Mouse (Mus musculus) MEL (cell line): ENCODE data around the gene Cep89. TPM values are rescaled to one million over a fixed set of nuclear protein-coding genes. Genes with fewer than 3 reads are reported as not detected.

ENCODE experiments used
- DNase-seq: peaks from one replicate; pipeline ENCODE4 v3.0.0; 2011; ENCODE audit warnings: low read depth, low spot score
- H3K27ac ChIP-seq: 2 replicates; pipeline ENCODE4 v1.5.1; 2012; ENCODE audit warnings: low read depth, mild to moderate bottlenecking, control low read depth, low read length, moderate library complexity; ENCODE audit not compliant: control insufficient read depth
- H3K27me3 ChIP-seq, 2 experiments: fragments of 150-350 bp in 1 of 2; sonication (generic) in 1 of 2; 2 replicates each; pipeline ENCODE4 v1.6.1; 2012; ENCODE audit warnings: low read length in 2 of 2, mild to moderate bottlenecking in 2 of 2, improper control_type of control experiment in 1 of 2, moderate library complexity in 1 of 2; ENCODE audit not compliant: insufficient read depth in 2 of 2, control insufficient read depth in 1 of 2
- H3K36me3 ChIP-seq, 2 experiments: 2 replicates each; pipeline ENCODE4 v1.6.1; 2012 to 2014; ENCODE audit warnings: low read length in 2 of 2, improper control_type of control experiment in 1 of 2, inconsistent platforms in 1 of 2, mild to moderate bottlenecking in 1 of 2; ENCODE audit not compliant: insufficient read depth in 2 of 2, control insufficient read depth in 1 of 2
- H3K4me1 ChIP-seq, 2 experiments: fragments of 150-350 bp in 1 of 2; sonication (generic) in 1 of 2; 2 replicates each; pipeline ENCODE4 v1.6.1; 2012; ENCODE audit warnings: low read length in 2 of 2, improper control_type of control experiment in 1 of 2, mild to moderate bottlenecking in 1 of 2; ENCODE audit not compliant: insufficient read depth in 2 of 2, control insufficient read depth in 1 of 2
- H3K4me3 ChIP-seq, 2 experiments: fragments of 150-350 bp in 1 of 2; sonication (generic) in 1 of 2; 2 replicates each; pipeline ENCODE4 v1.5.1; 2012; ENCODE audit warnings: low read depth in 2 of 2, low read length in 2 of 2, mild to moderate bottlenecking in 2 of 2, moderate library complexity in 2 of 2, control low read depth in 1 of 2, improper control_type of control experiment in 1 of 2; ENCODE audit not compliant: control insufficient read depth in 1 of 2, insufficient read depth in 1 of 2
- H3K79me2 ChIP-seq: 2 replicates; pipeline ENCODE4 v1.6.1; 2012; ENCODE audit warnings: mild to moderate bottlenecking, low read length, moderate library complexity; ENCODE audit not compliant: control insufficient read depth, poor library complexity, insufficient read depth
- H3K9ac ChIP-seq: 2 replicates; pipeline ENCODE4 v1.6.1; 2012; ENCODE audit warnings: low read depth, mild to moderate bottlenecking, control low read depth, low read length, moderate library complexity; ENCODE audit not compliant: control insufficient read depth, poor library complexity, severe bottlenecking
- H3K9me3 ChIP-seq: fragments of 150-350 bp; sonication (generic); replicated peaks from 2 replicates; pipeline ENCODE4 v1.6.1; 2012; ENCODE audit warnings: mild to moderate bottlenecking, low read length, improper control_type of control experiment, moderate library complexity; ENCODE audit not compliant: insufficient read depth
- CHD2 ChIP-seq: IDR thresholded peaks from 2 replicates; pipeline ENCODE4 v1.6.1; 2011; ENCODE audit warnings: low read length, improper control_type of control experiment
- CTCF ChIP-seq, 3 experiments: IDR thresholded peaks in 2 of 3; conservative IDR thresholded peaks in 1 of 3; 2 replicates each; pipeline ENCODE4 v1.5.1; 2011 to 2012; ENCODE audit warnings: low read length in 3 of 3, low read depth in 2 of 3, mild to moderate bottlenecking in 2 of 3, improper control_type of control experiment in 1 of 3, inconsistent platforms in 1 of 3, mixed read lengths in 1 of 3, moderate library complexity in 1 of 3; ENCODE audit not compliant: control insufficient read depth in 1 of 3, insufficient read depth in 1 of 3, poor library complexity in 1 of 3, severe bottlenecking in 1 of 3
- E2F4 ChIP-seq: IDR thresholded peaks from 2 replicates; pipeline ENCODE4 v1.6.1; 2011; ENCODE audit warnings: low read depth, low read length, improper control_type of control experiment, borderline replicate concordance
- EP300 ChIP-seq, 2 experiments: IDR thresholded peaks; 2 replicates each; pipeline ENCODE4 v1.6.1; 2011; ENCODE audit warnings: improper control_type of control experiment in 2 of 2, low read length in 2 of 2, low read depth in 1 of 2, mild to moderate bottlenecking in 1 of 2
- ETS1 ChIP-seq: IDR thresholded peaks from 2 replicates; pipeline ENCODE4 v1.6.1; 2012; ENCODE audit warnings: low read depth, mild to moderate bottlenecking, inconsistent platforms, low read length, improper control_type of control experiment, moderate library complexity
- GATA1 ChIP-seq: IDR thresholded peaks from 2 replicates; pipeline ENCODE4 v1.6.1; 2011; ENCODE audit warnings: low read depth, low read length, improper control_type of control experiment
- JUND ChIP-seq: IDR thresholded peaks from 2 replicates; pipeline ENCODE4 v1.6.1; 2011; ENCODE audit warnings: low read depth, mild to moderate bottlenecking, improper control_type of control experiment, low read length
- KAT2A ChIP-seq: conservative IDR thresholded peaks from 2 replicates; pipeline ENCODE4 v1.6.1; 2012; ENCODE audit warnings: low read depth, low read length, improper control_type of control experiment, inconsistent platforms
- MAFK ChIP-seq: IDR thresholded peaks from 2 replicates; pipeline ENCODE4 v1.6.1; 2011; ENCODE audit warnings: low read depth, mild to moderate bottlenecking, low read length, improper control_type of control experiment, borderline replicate concordance
- MAX ChIP-seq: IDR thresholded peaks from 2 replicates; pipeline ENCODE4 v1.6.1; 2011; ENCODE audit warnings: low read length, improper control_type of control experiment
- MAZ ChIP-seq: IDR thresholded peaks from 2 replicates; pipeline ENCODE4 v1.6.1; 2012; ENCODE audit warnings: low read depth, mild to moderate bottlenecking, inconsistent platforms, low read length, improper control_type of control experiment
- MXI1 ChIP-seq: IDR thresholded peaks from 2 replicates; pipeline ENCODE4 v1.6.1; 2011; ENCODE audit warnings: mild to moderate bottlenecking, low read depth, low read length, improper control_type of control experiment
- MYB ChIP-seq: IDR thresholded peaks from 2 replicates; pipeline ENCODE4 v1.6.1; 2011; ENCODE audit warnings: mild to moderate bottlenecking, low read depth, low read length, improper control_type of control experiment
- MYC ChIP-seq: IDR thresholded peaks from 2 replicates; pipeline ENCODE4 v1.6.1; 2011; ENCODE audit warnings: low read depth, mild to moderate bottlenecking, low read length, improper control_type of control experiment, moderate library complexity
- NELFE ChIP-seq: IDR thresholded peaks from 2 replicates; pipeline ENCODE4 v1.6.1; 2011; ENCODE audit warnings: low read depth, low read length, improper control_type of control experiment
- NRF1 ChIP-seq: IDR thresholded peaks from 2 replicates; pipeline ENCODE4 v1.6.1; 2014; ENCODE audit warnings: low read depth, mild to moderate bottlenecking, inconsistent platforms, low read length, improper control_type of control experiment, moderate library complexity; ENCODE audit not compliant: poor library complexity, insufficient read depth, severe bottlenecking
- POLR2A ChIP-seq, 2 experiments: IDR thresholded peaks; 2 replicates each; pipeline ENCODE4 v1.6.1; 2011 to 2012; ENCODE audit warnings: low read length in 2 of 2, mild to moderate bottlenecking in 2 of 2, control low read depth in 1 of 2, improper control_type of control experiment in 1 of 2, low read depth in 1 of 2, moderate library complexity in 1 of 2; ENCODE audit not compliant: control insufficient read depth in 1 of 2, insufficient read depth in 1 of 2, poor library complexity in 1 of 2
- POLR2AphosphoS2 ChIP-seq: IDR thresholded peaks from 2 replicates; pipeline ENCODE4 v1.6.1; 2011; ENCODE audit warnings: low read length, improper control_type of control experiment
- POLR2AphosphoS5 ChIP-seq: IDR thresholded peaks from 2 replicates; pipeline ENCODE4 v1.6.1; 2012; ENCODE audit warnings: low read depth, borderline replicate concordance, mild to moderate bottlenecking, inconsistent platforms, low read length, moderate library complexity, mixed read lengths
- RAD21 ChIP-seq: IDR thresholded peaks from 2 replicates; pipeline ENCODE4 v1.6.1; 2011; ENCODE audit warnings: mild to moderate bottlenecking, low read depth, low read length, improper control_type of control experiment
- RCOR1 ChIP-seq: IDR thresholded peaks from 2 replicates; pipeline ENCODE4 v1.6.1; 2012; ENCODE audit warnings: low read depth, mild to moderate bottlenecking, inconsistent platforms, low read length, improper control_type of control experiment
- SMC3 ChIP-seq: IDR thresholded peaks from 2 replicates; pipeline ENCODE4 v1.6.1; 2011; ENCODE audit warnings: low read depth, low read length, improper control_type of control experiment
- TAL1 ChIP-seq: IDR thresholded peaks from 2 replicates; pipeline ENCODE4 v1.6.1; 2012; ENCODE audit warnings: mild to moderate bottlenecking, inconsistent platforms, low read length, moderate library complexity, mixed read lengths
- TBP ChIP-seq: IDR thresholded peaks from 2 replicates; pipeline ENCODE4 v1.8.0; 2011; ENCODE audit warnings: low read depth, low read length, improper control_type of control experiment
- TCF12 ChIP-seq: IDR thresholded peaks from 2 replicates; pipeline ENCODE4 v1.6.1; 2014; ENCODE audit warnings: low read depth, mild to moderate bottlenecking, inconsistent platforms, low read length, improper control_type of control experiment, moderate library complexity
- USF1 ChIP-seq: IDR thresholded peaks from 2 replicates; pipeline ENCODE4 v1.6.1; 2014; ENCODE audit warnings: low read depth, mild to moderate bottlenecking, inconsistent platforms, low read length, improper control_type of control experiment, moderate library complexity
- USF2 ChIP-seq, 2 experiments: IDR thresholded peaks; 2 replicates each; pipeline ENCODE4 v1.6.1; 2011 to 2012; ENCODE audit warnings: improper control_type of control experiment in 2 of 2, low read length in 2 of 2, borderline replicate concordance in 1 of 2, inconsistent platforms in 1 of 2, low read depth in 1 of 2, mild to moderate bottlenecking in 1 of 2; ENCODE audit not compliant: insufficient read depth in 1 of 2
- ZKSCAN1 ChIP-seq: IDR thresholded peaks from 2 replicates; pipeline ENCODE4 v1.6.1; 2012; ENCODE audit warnings: low read depth, mild to moderate bottlenecking, inconsistent platforms, low read length, improper control_type of control experiment, moderate library complexity
- ZNF384 ChIP-seq: IDR thresholded peaks from 2 replicates; pipeline ENCODE4 v1.6.1; 2012; ENCODE audit warnings: low read depth, mild to moderate bottlenecking, inconsistent platforms, low read length, improper control_type of control experiment
- polyA plus RNA-seq, 2 experiments: library from polyadenylated mRNA; stranded (reverse) in 1 of 2; unstranded in 1 of 2; fragments of >175 nt in 1 of 2; fragments of >200 nt in 1 of 2; gene quantifications; 2 replicates each; pipeline versions ENCODE4 v1.2.1 to v1.2.4; 2012; ENCODE audit warnings: low replicate concordance in 2 of 2, low read depth in 1 of 2; ENCODE audit not compliant: insufficient read length in 2 of 2, insufficient read depth in 1 of 2, missing spikeins in 1 of 2
- total RNA-seq: library from RNA; depleted of rRNA; stranded (reverse); fragments of 300-350 nt; gene quantifications from 2 replicates; pipeline ENCODE4 v1.2.3, GENCODE M21; 2012

Gene Cep89
- total and polyA plus RNA-seq, 3 experiments: 15.8 to 44.5 TPM; not detected in 1

- H3K27me3 ChIP-seq: no peaks in the 10 kb centered on the region
- H3K4me1 ChIP-seq: peaks cover 7 to 18% of the 10 kb centered on the region in 2 experiments
- TF ChIP-seq USF2 (IDR thresholded peaks at IDR 0.05; ENCODE audit: borderline replicate concordance in 1 of 2, insufficient read depth in 1 of 2, low read depth in 1 of 2, low read length in 2 of 2): peak in 1 of 2 experiments; percentile 29; a peak in 1 of 4 replicates
- no peak for TF ChIP-seq MAX
- TF ChIP-seq RAD21: no peak
- TF ChIP-seq NELFE: 0 out of 2 replicates have a peak, but pooled peaks have one; percentile 18
- TF ChIP-seq MYB: no peak
- TF ChIP-seq ZNF384: no peak
- peak; percentile 85 for TF ChIP-seq USF1
- peak overlapping the region; percentile 87 for H3K27ac ChIP-seq
- peaks cover 0 to 13% of the 10 kb centered on the region in 2 experiments; a peak in 2 of 4 replicates for H3K36me3 ChIP-seq
- peak overlapping the region; percentile 43; the same call in 1 of the 2 replicates for H3K9ac ChIP-seq
- peak overlapping the region; percentile 10 to 53 for H3K4me3 ChIP-seq
- no peaks in the 10 kb centered on the region for H3K79me2 ChIP-seq
- DNase-seq: peak; percentile 75
- H3K9me3 ChIP-seq: no peaks in the 10 kb centered on the region
Measured at GRCm38 (mm10) chr7:35372483-35373017, 24.3 kb upstream of the Cep89 start.

- Histone ChIP-seq H3K79me2 (no peaks in the 10 kb centered on the region), H3K36me3 (peaks cover 0 to 13% of the 10 kb centered on the region in 2 experiments; a peak in 2 of 4 replicates), H3K27me3 (no peaks in the 10 kb centered on the region), H3K9me3 (no peaks in the 10 kb centered on the region), H3K4me3 (peak overlapping the region; percentile 53 to 61), H3K4me1 (peaks cover 7 to 18% of the 10 kb centered on the region in 2 experiments), H3K9ac (peak overlapping the region; percentile 73), H3K27ac (peak overlapping the region; percentile 87)
- peak; percentile 92 for DNase-seq
- TF ChIP-seq MAFK (peak; percentile 74; the same call in 1 of the 2 replicates), SMC3 (no peak), MYC (no peak), NRF1 (no peak), EP300 (IDR thresholded peaks at IDR 0.05; ENCODE audit: low read depth in 1 of 2, low read length in 2 of 2) (peak; percentile 89 to 92), GATA1 (peak; percentile 82), ZKSCAN1 (no peak), CTCF (IDR thresholded peaks at IDR 0.05 in 2 of 3, conservative IDR thresholded peaks at IDR 0.05 in 1 of 3; ENCODE audit: control insufficient read depth in 1 of 3, insufficient read depth in 1 of 3, low read depth in 2 of 3, low read length in 3 of 3, poor library complexity in 1 of 3, severe bottlenecking in 1 of 3) (no peak), POLR2A (IDR thresholded peaks at IDR 0.05; ENCODE audit: control insufficient read depth in 1 of 2, insufficient read depth in 1 of 2, low read depth in 1 of 2, low read length in 2 of 2, poor library complexity in 1 of 2) (peak; percentile 56 to 59), MXI1 (no peak; the same call in none of the 2 replicates), POLR2AphosphoS2 (no peak; the same call in 1 of the 2 replicates), MAZ (peak; percentile 26; the same call in 1 of the 2 replicates), USF1 (peak; percentile 86), KAT2A (peak; percentile 26; the same call in 1 of the 2 replicates), E2F4 (no peak), ZNF384 (peak; percentile 63), POLR2AphosphoS5 (no peak), JUND (no peak), ETS1 (peak; percentile 94), TBP (0 out of 2 replicates have a peak, but pooled peaks have one; percentile 0), RAD21 (no peak), TAL1 (no peak), RCOR1 (peak; percentile 93), TCF12 (peak; percentile 92), CHD2 (no peak)
Measured at GRCm38 (mm10) chr7:35373146-35373989, 23.5 kb upstream of the Cep89 start.
